Mouse (Mus musculus) liver, embryonic 14.5 days (tissue): Measurements from ENCODE around the gene Gm49325. TPM values are rescaled to one million over a fixed set of nuclear protein-coding genes. Genes with fewer than 3 reads are reported as not detected.

Experiments
- ATAC-seq: fragments of 200-750 bp; cut with Nextera tagmentation; 2 replicates; pipeline ENCODE4 v1.8.0; 2017; ENCODE audit warnings: moderate number of reproducible peaks, mild to moderate bottlenecking, moderate library complexity; ENCODE audit not compliant: insufficient read depth
- DNase-seq, 3 experiments: peaks; one replicate each; pipeline ENCODE4 v3.0.0-alpha.2; 2012 to 2013; ENCODE audit warnings: low read depth in 3 of 3, low spot score in 3 of 3
- H3K27ac ChIP-seq: fragments of 300-500 bp; sonication (generic); 2 replicates; pipeline ENCODE4 v1.5.1; 2014; ENCODE audit warnings: moderate library complexity, mild to moderate bottlenecking, control low read depth, inconsistent platforms
- H3K27me3 ChIP-seq: fragments of 300-500 bp; sonication (generic); 2 replicates; pipeline ENCODE4 v1.6.1; 2014; ENCODE audit warnings: mild to moderate bottlenecking, low read length, moderate library complexity; ENCODE audit not compliant: control insufficient read depth, insufficient read depth
- H3K36me3 ChIP-seq: fragments of 300-500 bp; sonication (generic); replicated peaks from 2 replicates; pipeline ENCODE4 v1.6.1; 2014; ENCODE audit warnings: low read depth; ENCODE audit not compliant: control insufficient read depth, insufficient read depth
- H3K4me1 ChIP-seq, 2 experiments: fragments of 200-500 bp in 1 of 2; fragments of 300-500 bp in 1 of 2; sonication (generic) in 1 of 2; replicated peaks; 2 replicates each; pipeline ENCODE4 v1.6.1; 2012 to 2014; ENCODE audit warnings: antibody characterized with exemption in 1 of 2, inconsistent platforms in 1 of 2, low read length in 1 of 2; ENCODE audit not compliant: control insufficient read depth in 2 of 2, insufficient read depth in 2 of 2
- H3K4me2 ChIP-seq: fragments of 300-500 bp; sonication (generic); 2 replicates; pipeline ENCODE4 v1.6.1; 2014; ENCODE audit warnings: low read depth, mild to moderate bottlenecking, control low read depth, moderate library complexity
- H3K4me3 ChIP-seq, 2 experiments: fragments of 200-500 bp in 1 of 2; fragments of 300-500 bp in 1 of 2; sonication (generic) in 1 of 2; 2 replicates each; pipeline ENCODE4 v1.5.1; 2012 to 2014; ENCODE audit warnings: low read depth in 2 of 2, low read length in 2 of 2, mild to moderate bottlenecking in 2 of 2, control low read depth in 1 of 2, inconsistent platforms in 1 of 2, moderate library complexity in 1 of 2; ENCODE audit not compliant: insufficient read depth in 1 of 2
- H3K9ac ChIP-seq: fragments of 300-500 bp; sonication (generic); replicated peaks from 2 replicates; pipeline ENCODE4 v1.6.1; 2014; ENCODE audit warnings: mild to moderate bottlenecking, control low read depth, moderate library complexity
- H3K9me3 ChIP-seq: fragments of 300-500 bp; sonication (generic); 2 replicates; pipeline ENCODE4 v1.6.1; 2016; ENCODE audit warnings: low read length, mixed read lengths; ENCODE audit not compliant: control insufficient read depth
- CTCF ChIP-seq: IDR thresholded peaks from 2 replicates; pipeline ENCODE4 v1.5.1; 2016; ENCODE audit warnings: antibody characterized with exemption, low read depth, control low read depth
- EP300 ChIP-seq: IDR thresholded peaks from 2 replicates; pipeline ENCODE4 v1.6.1; 2016; ENCODE audit warnings: antibody characterized with exemption, low read depth
- WGBS: fragments of 180-500 bp; shearing (Covaris S2); extraction: QIAGEN DNeasy Blood & Tissue Kit; methylation state at CpG from one replicate; pipeline ENCODE4 v1.1.7; 2014; ENCODE audit not compliant: insufficient replicate concordance; 5-methylcytosine and 5-hydroxymethylcytosine counted together
- polyA plus RNA-seq, 2 experiments: library from polyadenylated mRNA; depleted of rRNA in 1 of 2; stranded (reverse) in 1 of 2; unstranded in 1 of 2; fragments of >200 nt; fragmentation: Nextera tagmentation in 1 of 2; extraction: Ambion mirVana in 1 of 2; gene quantifications; 2 replicates each; pipeline versions ENCODE4 v1.2.1 to v1.2.3; 2012 to 2014

Gm49325 gene
- polyA plus RNA-seq, 2 experiments = 0.09 TPM; not detected in 1

DNA sequence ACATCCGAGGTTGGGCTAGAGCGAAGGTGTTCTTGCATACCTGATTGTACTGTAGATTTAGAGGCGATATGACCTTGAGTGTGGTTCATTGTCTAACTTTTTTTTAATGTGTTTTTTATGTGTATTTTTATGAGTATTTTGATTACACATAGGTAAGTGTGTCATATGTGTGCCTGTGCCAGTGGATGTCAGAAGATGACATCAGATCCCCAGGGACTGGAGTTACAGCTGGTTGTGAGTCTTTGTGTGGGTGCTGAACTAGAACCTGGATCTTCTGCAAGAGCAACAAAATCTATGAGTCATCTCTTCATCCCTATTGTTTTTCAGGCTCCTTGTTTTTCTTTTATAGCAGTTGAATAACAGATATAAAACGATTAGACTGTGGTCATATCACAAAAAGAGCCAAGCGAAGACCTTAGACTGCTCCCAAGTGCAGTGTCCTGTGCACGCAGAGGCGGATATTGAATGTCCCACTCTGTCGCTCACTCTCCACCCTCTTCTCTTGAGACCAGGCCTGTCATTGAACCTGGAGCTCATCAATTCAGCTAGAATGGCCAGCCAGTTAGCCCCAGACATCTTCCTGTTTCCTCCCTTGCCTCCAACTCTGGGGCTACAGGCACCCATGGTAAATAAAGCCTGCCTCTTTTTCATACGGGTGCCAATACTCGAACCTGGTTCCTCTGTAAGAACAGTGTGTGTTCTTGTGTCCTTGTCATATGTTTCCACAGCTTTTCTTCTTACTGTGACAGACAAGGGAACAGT lies 17.8 kb downstream of the Gm49325 start:
- Histone ChIP-seq H3K27me3 (no peaks in the 10 kb centered on the region), H3K9ac (peak overlapping the region; percentile 84), H3K4me2 (peak overlapping the region; percentile 83), H3K27ac (no peak overlapping the region), H3K4me3 (peak overlapping the region in 1 of 2 experiments; percentile 77; a peak in 3 of 4 replicates), H3K36me3 (no peaks in the 10 kb centered on the region; the same call in 1 of the 2 replicates), H3K4me1 (peaks cover 10 to 23% of the 10 kb centered on the region in 2 experiments; a peak in 3 of 4 replicates), H3K9me3 (no peaks in the 10 kb centered on the region)
- WGBS = 79% methylated on average over 10 of the region's 10 CpGs
- ATAC-seq (no peak), DNase-seq (no peak)
- TF ChIP-seq CTCF (no peak), EP300 (no peak)

DNA sequence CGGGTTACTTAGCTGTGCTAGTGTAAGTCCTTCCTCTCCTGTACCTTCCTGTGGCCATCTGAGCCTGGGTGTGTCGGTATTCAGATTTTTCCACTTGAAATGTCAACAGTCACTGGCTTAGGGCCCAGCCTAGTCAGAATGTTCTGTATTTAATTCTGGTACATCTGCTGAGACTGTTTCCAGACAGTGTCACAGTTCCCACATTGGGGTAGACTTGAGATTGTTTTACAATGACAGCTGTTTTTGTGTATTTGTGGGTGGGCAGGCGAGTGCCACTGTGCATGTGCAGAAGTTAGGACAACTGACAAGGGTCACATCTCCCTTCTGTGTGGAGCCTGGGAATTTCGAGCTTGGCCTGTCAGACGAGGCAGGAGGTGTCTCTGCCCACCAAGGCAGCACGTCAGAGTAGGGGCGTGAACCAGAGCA lies 18.6 kb downstream of the Gm49325 start:
- no peaks in the 10 kb centered on the region; the same call in 1 of the 2 replicates for H3K36me3 ChIP-seq
- 0 out of 2 replicates have a peak overlapping the region, but pooled peaks have one; percentile 11 for H3K4me2 ChIP-seq
- H3K9me3 ChIP-seq = no peaks in the 10 kb centered on the region
- no peak for DNase-seq
- no peak for ATAC-seq
- peaks cover 10 to 23% of the 10 kb centered on the region in 2 experiments; a peak in 3 of 4 replicates for H3K4me1 ChIP-seq
- WGBS = 68% methylated on average over 7 of the region's 7 CpGs
- H3K4me3 ChIP-seq = no peak overlapping the region
- no peak overlapping the region for H3K9ac ChIP-seq
- H3K27ac ChIP-seq = no peak overlapping the region
- H3K27me3 ChIP-seq = no peaks in the 10 kb centered on the region
- TF ChIP-seq CTCF (no peak), EP300 (no peak)

DNA sequence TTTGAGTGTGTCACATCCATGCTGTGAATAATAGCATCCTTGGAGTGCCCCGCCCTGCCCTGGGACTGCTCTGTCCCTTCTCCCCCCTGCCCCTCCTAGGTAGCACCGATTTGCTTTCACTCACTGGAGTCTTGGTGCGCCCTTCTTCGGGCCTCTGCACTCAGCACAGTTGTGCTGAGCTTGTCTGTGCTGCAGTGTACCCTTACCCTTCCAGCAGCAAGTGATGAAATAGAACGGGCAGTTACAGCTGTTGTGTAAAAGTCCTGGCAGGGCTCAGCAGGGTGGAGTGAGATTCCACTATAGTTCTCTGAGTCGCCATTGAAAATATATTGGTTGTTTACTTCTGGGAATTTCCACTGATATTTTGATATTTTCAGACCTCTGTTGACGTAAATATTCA lies 20.0 kb downstream of the Gm49325 start:
- Histone ChIP-seq H3K27me3 (no peaks in the 10 kb centered on the region), H3K4me1 (peaks cover 10 to 23% of the 10 kb centered on the region in 2 experiments; a peak in 3 of 4 replicates), H3K4me2 (no peak overlapping the region), H3K36me3 (no peaks in the 10 kb centered on the region; the same call in 1 of the 2 replicates), H3K9me3 (no peaks in the 10 kb centered on the region), H3K4me3 (no peak overlapping the region), H3K27ac (no peak overlapping the region), H3K9ac (no peak overlapping the region)
- TF ChIP-seq CTCF = no peak
- no peak for TF ChIP-seq EP300
- WGBS = 70% methylated on average over 7 of the region's 7 CpGs
- DNase-seq (no peak), ATAC-seq (no peak)

DNA sequence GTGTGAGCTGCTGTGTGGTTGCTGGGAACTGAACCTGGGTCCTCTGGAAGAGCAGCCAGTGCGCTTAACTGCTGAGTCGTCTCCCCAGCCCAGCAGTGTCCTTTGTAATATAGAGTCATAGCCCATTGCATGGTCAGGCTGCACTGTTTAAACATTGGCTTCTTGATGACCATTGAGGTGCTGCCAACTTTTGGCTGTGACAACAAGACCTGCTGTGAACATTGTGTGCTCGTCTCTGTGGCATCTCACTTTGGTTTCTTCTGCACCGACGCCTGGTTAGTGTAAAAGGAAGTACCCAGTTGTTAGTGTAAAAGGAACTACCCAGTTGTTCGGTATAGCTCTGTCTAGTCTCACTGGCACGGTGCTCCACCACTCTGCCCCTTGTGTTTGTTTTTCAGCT lies 20.6 kb downstream of the Gm49325 start:
- TF ChIP-seq CTCF (no peak), EP300 (no peak)
- Histone ChIP-seq H3K27me3 (no peaks in the 10 kb centered on the region), H3K9me3 (no peaks in the 10 kb centered on the region), H3K9ac (no peak overlapping the region), H3K4me2 (no peak overlapping the region), H3K4me3 (no peak overlapping the region), H3K36me3 (peaks cover 5% of the 10 kb centered on the region; the same call in 1 of the 2 replicates), H3K4me1 (peaks cover 5 to 21% of the 10 kb centered on the region in 2 experiments; a peak in 3 of 4 replicates), H3K27ac (no peak overlapping the region)
- WGBS = 40% methylated on average over 7 of the region's 7 CpGs
- DNase-seq (no peak), ATAC-seq (no peak)

DNA sequence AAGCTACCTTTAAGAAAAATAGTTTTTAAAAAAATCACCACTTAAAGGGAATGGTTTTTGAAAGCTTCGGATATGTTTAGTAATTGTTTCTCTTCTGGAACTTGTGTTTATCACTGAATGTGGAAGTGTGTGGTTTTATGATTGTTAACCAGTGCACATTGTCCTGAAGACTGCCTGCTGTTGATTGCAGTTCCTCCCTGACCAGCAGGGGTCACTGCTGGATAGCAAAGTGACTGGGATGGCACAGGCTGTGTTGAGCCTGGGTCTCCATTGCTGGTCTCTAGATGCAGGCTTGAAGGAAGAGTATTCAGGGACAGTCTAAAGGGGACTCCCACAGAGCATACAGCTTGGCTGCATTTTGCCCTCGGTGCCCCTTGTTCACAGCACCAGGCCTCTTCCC lies 21.5 kb downstream of the Gm49325 start:
- Histone ChIP-seq H3K4me2 (no peak overlapping the region), H3K4me1 (peaks cover 2 to 18% of the 10 kb centered on the region in 2 experiments; a peak in 3 of 4 replicates), H3K9me3 (no peaks in the 10 kb centered on the region), H3K4me3 (no peak overlapping the region), H3K27me3 (no peaks in the 10 kb centered on the region), H3K9ac (no peak overlapping the region), H3K27ac (no peak overlapping the region), H3K36me3 (peaks cover 11% of the 10 kb centered on the region)
- DNase-seq (peak; percentile 41 to 61 (median 56)), ATAC-seq (peak; percentile 41; the same call in 1 of the 2 replicates)
- TF ChIP-seq CTCF (peak; percentile 98), EP300 (no peak)
- WGBS = 34% methylated on average over 2 of the region's 2 CpGs
